Mouse (Mus musculus): ENCODE measurements around the gene Olfr1390.

DNA sequence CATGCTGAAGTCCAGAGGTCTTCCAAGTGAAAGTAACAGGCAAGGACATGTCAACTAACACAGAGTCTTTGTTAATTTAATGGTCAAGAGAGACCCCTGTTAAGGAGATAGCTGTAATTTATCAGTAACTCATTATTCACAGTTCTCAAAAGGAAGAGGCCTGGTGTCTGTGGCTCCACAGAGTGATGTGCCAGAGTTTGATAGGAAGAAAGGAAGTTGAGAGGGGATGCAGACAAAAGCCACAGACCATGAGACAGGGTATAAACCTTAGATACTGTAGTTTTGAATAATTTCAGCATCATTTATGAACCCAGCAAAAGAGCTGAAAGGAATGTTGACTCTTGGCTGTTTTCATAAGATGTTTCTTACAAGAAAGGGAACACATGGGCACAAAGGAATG, 48.1 kb downstream of the Olfr1390 start:
- TF ChIP-seq CTCF (IDR thresholded peaks at IDR 0.05; ENCODE audit: low read depth) = no peak
- TF ChIP-seq EP300 (IDR thresholded peaks at IDR 0.05; ENCODE audit: low read depth) = no peak

All from heart, postnatal 0 days (tissue).